Mouse (Mus musculus) hindbrain, embryonic 14.5 days (tissue): ENCODE data around the gene Pml. TPM values are rescaled to one million over a fixed set of nuclear protein-coding genes. Genes with fewer than 3 reads are reported as not detected.
A peak's percentile ranks its signal among the peaks of the same experiment; 100 is the strongest.

Source experiments
- ATAC-seq: fragments of 200-750 bp; cut with Nextera tagmentation; 2 replicates; pipeline ENCODE4 v1.8.0; 2017; ENCODE audit warnings: moderate number of reproducible peaks, mild to moderate bottlenecking, moderate TSS enrichment, moderate library complexity; ENCODE audit not compliant: low FRiP score
- DNase-seq: peaks from one replicate; pipeline ENCODE4 v3.0.0-alpha.2; 2015; ENCODE audit warnings: low spot score
- H3K27ac ChIP-seq: fragments of 300-500 bp; sonication (generic); 2 replicates; pipeline ENCODE4 v1.5.1; 2014; ENCODE audit warnings: mild to moderate bottlenecking, moderate library complexity
- H3K27me3 ChIP-seq: fragments of 300-500 bp; sonication (generic); 2 replicates; pipeline ENCODE4 v1.6.1; 2014; ENCODE audit warnings: mild to moderate bottlenecking, low read length, mixed read lengths; ENCODE audit not compliant: control insufficient read depth, insufficient read depth
- H3K36me3 ChIP-seq: fragments of 300-500 bp; sonication (generic); replicated peaks from 2 replicates; pipeline ENCODE4 v1.6.1; 2014; ENCODE audit not compliant: control insufficient read depth, insufficient read depth
- H3K4me1 ChIP-seq: fragments of 300-500 bp; sonication (generic); replicated peaks from 2 replicates; pipeline ENCODE4 v1.6.1; 2014; ENCODE audit warnings: antibody characterized with exemption, low read length, mixed read lengths; ENCODE audit not compliant: control insufficient read depth, insufficient read depth
- H3K4me2 ChIP-seq: fragments of 300-500 bp; sonication (generic); replicated peaks from 2 replicates; pipeline ENCODE4 v1.6.1; 2014; ENCODE audit warnings: mild to moderate bottlenecking, moderate library complexity
- H3K4me3 ChIP-seq: fragments of 300-500 bp; sonication (generic); replicated peaks from 2 replicates; pipeline ENCODE4 v1.5.1; 2014; ENCODE audit warnings: mild to moderate bottlenecking, low read length
- H3K9ac ChIP-seq: fragments of 300-500 bp; sonication (generic); 2 replicates; pipeline ENCODE4 v1.6.1; 2014
- H3K9me3 ChIP-seq: fragments of 300-500 bp; sonication (generic); 2 replicates; pipeline ENCODE4 v1.6.1; 2016; ENCODE audit warnings: low read length; ENCODE audit not compliant: control insufficient read depth
- WGBS: fragments of 180-500 bp; shearing (Covaris S2); extraction: QIAGEN DNeasy Blood & Tissue Kit; methylation state at CpG from one replicate; pipeline ENCODE4 v1.1.7; 2014; 5-methylcytosine and 5-hydroxymethylcytosine counted together
- polyA plus RNA-seq: library from polyadenylated mRNA; unstranded; fragments of >200 nt; fragmentation: Nextera tagmentation; extraction: Ambion mirVana; gene quantifications from 2 replicates; pipeline ENCODE4 v1.2.1, GENCODE M21; 2014

Pml gene
- polyA plus RNA-seq, 1 experiment from 2014 or later: 4.3 TPM

DNA sequence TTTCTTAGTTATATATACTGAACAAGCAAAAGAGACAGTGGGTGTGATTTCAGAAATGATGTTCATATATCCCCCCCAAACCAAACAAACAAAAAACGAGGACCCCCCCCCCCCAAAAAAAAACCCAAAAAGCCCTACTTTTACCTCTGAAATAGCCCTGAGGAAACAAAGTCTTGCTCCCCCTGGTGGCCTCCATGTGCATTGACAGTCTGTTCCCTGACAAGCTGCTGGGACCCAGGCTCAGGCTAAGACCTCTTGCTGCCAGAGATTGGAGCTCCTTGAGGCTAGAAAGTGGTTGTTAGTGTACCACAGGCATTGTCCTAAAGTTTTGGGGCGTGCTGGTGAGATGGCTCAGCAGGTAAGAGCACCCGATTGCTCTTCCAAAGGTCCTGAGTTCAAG lies 32.0 kb upstream of the Pml start:
- H3K4me1 ChIP-seq: no peaks in the 10 kb centered on the region
- H3K9me3 ChIP-seq: no peaks in the 10 kb centered on the region
- no peak overlapping the region for H3K4me3 ChIP-seq
- no peak for ATAC-seq
- 48% methylated on average over 3 of the region's 3 CpGs for WGBS
- no peaks in the 10 kb centered on the region for H3K36me3 ChIP-seq
- H3K27ac ChIP-seq: no peak overlapping the region
- no peak overlapping the region for H3K9ac ChIP-seq
- no peak for DNase-seq
- H3K4me2 ChIP-seq: no peak overlapping the region
- H3K27me3 ChIP-seq: no peaks in the 10 kb centered on the region

DNA sequence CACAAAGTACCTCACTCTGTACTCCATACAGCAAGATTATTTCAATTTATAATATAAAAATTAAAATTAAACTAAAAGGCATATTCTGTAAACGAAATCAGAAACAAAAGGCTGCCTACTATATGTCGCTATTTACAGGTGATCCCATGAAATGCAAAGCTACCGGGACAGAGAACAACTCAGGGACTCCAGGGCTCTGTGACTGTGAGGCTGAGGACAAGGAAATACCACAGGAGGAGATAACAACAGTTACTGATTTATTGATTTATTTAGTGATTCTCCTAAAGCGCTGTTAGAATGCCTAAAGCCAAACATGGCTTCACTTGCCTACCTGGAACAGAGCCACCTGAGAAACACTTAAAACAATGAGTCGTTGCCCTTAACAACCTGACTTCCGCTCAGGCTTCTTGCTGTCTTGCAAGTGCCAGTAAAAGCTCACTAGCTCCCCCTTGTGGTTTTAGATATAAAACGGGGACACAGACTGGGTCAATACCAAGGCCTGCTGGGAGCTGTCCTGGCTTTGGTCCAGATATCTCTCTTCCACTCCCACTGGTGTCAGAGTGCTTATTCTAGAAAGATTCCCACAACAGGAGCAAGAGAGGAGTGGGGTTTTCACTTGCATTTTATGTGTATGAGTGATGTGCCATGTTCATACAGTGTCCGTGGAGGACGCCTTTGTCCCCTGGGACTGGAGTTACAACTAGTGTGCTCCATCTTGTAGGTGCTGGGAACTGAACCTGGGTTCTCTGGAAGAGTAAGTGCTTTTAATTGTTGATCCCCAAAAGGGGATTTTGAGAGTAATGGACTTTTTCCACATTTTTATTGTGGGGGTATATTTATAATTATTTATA lies 30.9 kb upstream of the Pml start:
- H3K4me1 ChIP-seq: no peaks in the 10 kb centered on the region
- ATAC-seq (peak; percentile 62), DNase-seq (peak; percentile 91)
- H3K36me3 ChIP-seq: no peaks in the 10 kb centered on the region
- H3K4me3 ChIP-seq: no peak overlapping the region
- no peak overlapping the region for H3K27ac ChIP-seq
- no peaks in the 10 kb centered on the region for H3K27me3 ChIP-seq
- WGBS: 35% methylated on average over 9 of the region's 9 CpGs
- no peak overlapping the region for H3K9ac ChIP-seq
- H3K4me2 ChIP-seq: no peak overlapping the region
- H3K9me3 ChIP-seq: no peaks in the 10 kb centered on the region

- WGBS: 74% methylated on average over 5 of the region's 5 CpGs
- Histone ChIP-seq H3K4me3 (no peak overlapping the region), H3K9ac (no peak overlapping the region), H3K4me1 (no peaks in the 10 kb centered on the region), H3K9me3 (no peaks in the 10 kb centered on the region), H3K4me2 (no peak overlapping the region), H3K27me3 (no peaks in the 10 kb centered on the region), H3K27ac (no peak overlapping the region), H3K36me3 (no peaks in the 10 kb centered on the region)
- DNase-seq: no peak
- ATAC-seq: no peak
Observed at GRCm38 (mm10) chr9:58279780-58280179, 30.2 kb upstream of the Pml start.

GRCm38 (mm10) chr9:58278821-58279723 lies 29.5 kb upstream of the Pml start:
- ATAC-seq: no peak

DNA sequence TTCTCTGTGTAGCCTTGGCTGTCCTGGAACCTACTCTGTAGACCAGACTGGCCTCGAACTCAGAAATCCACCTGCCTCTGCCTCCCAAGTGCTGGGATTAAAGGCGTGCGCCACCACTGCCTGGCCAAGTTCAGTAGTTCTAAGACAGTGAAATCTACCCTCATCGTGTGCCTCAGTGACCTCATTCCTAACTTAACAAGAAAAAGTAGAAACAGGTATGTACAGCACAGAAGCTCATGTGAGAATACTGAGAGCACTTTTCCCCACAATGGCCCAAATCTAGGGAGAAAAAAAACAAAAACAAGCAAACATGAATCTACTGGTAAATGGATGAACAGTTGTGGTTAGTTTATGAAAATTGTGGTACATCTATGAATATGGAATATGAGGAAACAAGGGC lies 28.7 kb upstream of the Pml start:
- H3K4me2 ChIP-seq: no peak overlapping the region
- no peak for DNase-seq
- 91% methylated on average over 4 of the region's 4 CpGs for WGBS
- H3K36me3 ChIP-seq: no peaks in the 10 kb centered on the region
- H3K4me3 ChIP-seq: no peak overlapping the region
- no peaks in the 10 kb centered on the region for H3K4me1 ChIP-seq
- no peak for ATAC-seq
- no peak overlapping the region for H3K9ac ChIP-seq
- H3K9me3 ChIP-seq: no peaks in the 10 kb centered on the region
- H3K27ac ChIP-seq: no peak overlapping the region
- H3K27me3 ChIP-seq: no peaks in the 10 kb centered on the region

More at GRCm38 (mm10) chr9:58278821-58279723, 29.5 kb upstream of the Pml start:
- Histone ChIP-seq H3K4me1 (no peaks in the 10 kb centered on the region), H3K27ac (no peak overlapping the region), H3K9ac (no peak overlapping the region), H3K27me3 (no peaks in the 10 kb centered on the region), H3K9me3 (no peaks in the 10 kb centered on the region), H3K4me3 (no peak overlapping the region), H3K36me3 (no peaks in the 10 kb centered on the region), H3K4me2 (no peak overlapping the region)
- 51% methylated on average over 4 of the region's 4 CpGs for WGBS
- no peak for DNase-seq

DNA sequence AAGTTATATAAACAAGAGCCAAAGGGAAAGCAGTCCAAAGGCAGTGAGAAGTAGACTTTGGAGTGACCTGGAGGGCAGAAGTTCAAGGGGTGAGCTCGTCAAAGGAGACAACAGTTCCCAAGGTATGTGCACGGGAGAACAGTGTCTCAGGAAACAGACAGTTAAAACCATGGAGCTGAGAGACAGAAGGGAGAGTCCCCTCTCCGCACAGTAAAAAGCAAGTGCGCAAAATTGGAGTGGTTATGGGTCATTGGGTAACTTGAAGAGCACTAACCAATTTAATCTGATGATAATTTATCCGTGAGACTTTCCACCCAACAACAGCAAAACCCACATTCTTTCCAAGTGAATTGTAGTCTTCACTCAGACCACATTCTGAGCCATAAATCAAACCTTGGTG lies 26.8 kb upstream of the Pml start:
- no peak overlapping the region for H3K4me2 ChIP-seq
- no peaks in the 10 kb centered on the region for H3K4me1 ChIP-seq
- no peak overlapping the region for H3K4me3 ChIP-seq
- H3K9ac ChIP-seq: no peak overlapping the region
- no peak overlapping the region for H3K27ac ChIP-seq
- H3K36me3 ChIP-seq: no peaks in the 10 kb centered on the region
- DNase-seq (no peak), ATAC-seq (no peak)
- no peaks in the 10 kb centered on the region for H3K9me3 ChIP-seq
- WGBS: 37% methylated on average over 5 of the region's 5 CpGs
- no peaks in the 10 kb centered on the region for H3K27me3 ChIP-seq

DNA sequence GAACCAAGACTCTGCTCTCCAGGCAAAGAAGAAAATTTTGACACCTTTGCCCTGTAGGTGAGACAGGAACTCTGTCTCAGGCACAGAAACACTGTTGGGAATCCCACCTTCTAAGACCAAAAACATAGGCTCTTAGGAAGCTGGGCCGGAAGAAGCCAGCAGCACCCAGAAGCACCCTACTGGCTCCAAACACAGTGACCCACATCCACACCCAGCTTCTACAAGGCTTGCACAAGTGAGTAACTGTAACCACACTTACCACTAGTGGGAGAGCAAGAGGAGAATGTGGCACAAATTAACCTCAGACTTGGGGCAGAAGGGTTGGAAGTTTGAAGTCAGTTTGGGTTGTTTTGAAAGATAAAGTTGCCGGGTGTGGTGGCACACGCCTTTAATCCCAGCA lies 26.2 kb upstream of the Pml start:
- H3K9ac ChIP-seq: no peak overlapping the region
- H3K36me3 ChIP-seq: no peaks in the 10 kb centered on the region
- no peak overlapping the region for H3K4me3 ChIP-seq
- H3K27ac ChIP-seq: 0 out of 2 replicates have a peak overlapping the region, but pooled peaks have one; percentile 27
- H3K9me3 ChIP-seq: no peaks in the 10 kb centered on the region
- no peak for DNase-seq
- no peak for ATAC-seq
- no peak overlapping the region for H3K4me2 ChIP-seq
- 92% methylated on average over 3 of the region's 3 CpGs for WGBS
- no peaks in the 10 kb centered on the region for H3K27me3 ChIP-seq
- H3K4me1 ChIP-seq: no peaks in the 10 kb centered on the region

DNA sequence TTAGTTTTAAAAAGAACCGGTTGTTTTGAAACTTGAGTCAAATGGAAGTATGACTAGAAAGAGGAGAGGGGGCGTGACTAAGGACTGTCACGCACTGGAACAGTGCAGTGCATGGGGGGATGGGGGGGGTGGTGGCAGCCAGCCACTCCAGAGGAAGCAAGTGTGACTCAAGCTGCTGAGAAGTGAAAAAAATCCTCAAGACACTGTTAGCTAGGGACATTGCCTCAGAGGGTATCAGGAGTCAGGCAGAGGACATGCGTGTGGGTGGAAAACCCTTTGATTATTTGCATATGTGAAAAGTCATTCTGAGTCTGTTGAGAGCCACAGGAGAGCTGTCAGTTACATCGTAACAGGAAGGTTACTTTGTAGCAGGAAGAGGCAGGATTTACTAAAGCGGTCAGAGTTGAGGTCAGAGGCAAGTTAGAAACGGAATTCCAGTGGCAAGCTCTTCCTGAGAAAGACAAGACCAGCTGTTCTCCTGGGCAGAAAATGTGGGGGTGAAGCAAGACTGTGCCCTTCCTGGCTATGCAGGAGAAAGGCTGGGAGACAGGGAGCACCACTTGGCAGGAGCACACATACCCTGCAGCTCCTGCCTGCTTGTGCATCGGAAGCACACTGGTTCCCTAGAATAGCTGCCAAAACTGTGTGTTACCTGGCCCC lies 25.7 kb upstream of the Pml start:
- no peak for ATAC-seq
- H3K4me2 ChIP-seq: no peak overlapping the region
- H3K4me3 ChIP-seq: no peak overlapping the region
- no peak overlapping the region for H3K9ac ChIP-seq
- peak overlapping the region; percentile 27; the same call in 1 of the 2 replicates for H3K27ac ChIP-seq
- H3K9me3 ChIP-seq: no peaks in the 10 kb centered on the region
- H3K27me3 ChIP-seq: no peaks in the 10 kb centered on the region
- WGBS: 38% methylated on average over 8 of the region's 8 CpGs
- H3K36me3 ChIP-seq: no peaks in the 10 kb centered on the region
- no peak for DNase-seq
- no peaks in the 10 kb centered on the region for H3K4me1 ChIP-seq

GRCm38 (mm10) chr9:58274626-58275025 lies 25.0 kb upstream of the Pml start:
- Histone ChIP-seq H3K27me3 (no peaks in the 10 kb centered on the region), H3K9me3 (no peaks in the 10 kb centered on the region), H3K27ac (no peak overlapping the region), H3K9ac (no peak overlapping the region), H3K4me3 (no peak overlapping the region), H3K4me2 (no peak overlapping the region), H3K36me3 (no peaks in the 10 kb centered on the region), H3K4me1 (no peaks in the 10 kb centered on the region)
- ATAC-seq: no peak
- DNase-seq: no peak
- 49% methylated on average over 3 of the region's 3 CpGs for WGBS
